Mouse (Mus musculus): ENCODE results near the gene Hnf1b. TPM values are rescaled to one million over a fixed set of nuclear protein-coding genes. Genes with fewer than 3 reads are reported as not detected.

The Hnf1b gene
- total and polyA plus RNA-seq, 3 experiments = 0.33 TPM; not detected in 2

DNA sequence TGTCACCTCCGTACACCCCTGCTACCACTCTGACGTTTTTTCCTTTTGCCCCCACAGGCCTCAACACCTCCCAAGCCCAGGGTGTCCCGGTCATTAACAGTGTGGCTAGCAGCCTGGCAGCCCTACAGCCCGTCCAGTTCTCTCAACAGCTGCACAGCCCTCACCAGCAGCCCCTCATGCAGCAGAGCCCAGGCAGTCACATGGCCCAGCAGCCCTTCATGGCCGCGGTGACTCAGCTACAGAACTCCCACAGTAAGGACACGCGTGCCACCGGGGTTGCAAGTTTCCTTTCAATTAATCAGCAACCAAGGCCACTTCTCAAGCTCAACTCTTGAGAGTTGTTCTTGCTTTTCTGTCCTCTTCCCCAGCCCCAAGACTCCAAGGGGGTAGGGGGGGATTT, 43.5 kb downstream of the Hnf1b start:
- no peak for TF ChIP-seq CTCF (IDR thresholded peaks at IDR 0.05)
- TF ChIP-seq EP300 (IDR thresholded peaks at IDR 0.05; ENCODE audit: insufficient read depth, low read depth, low read length) = no peak
- TF ChIP-seq POLR2A (IDR thresholded peaks at IDR 0.05; ENCODE audit: insufficient read depth, low read depth, low read length) = no peak
- Histone ChIP-seq H3K36me3 (ENCODE audit: control insufficient read depth, insufficient read depth, low read length) (no peaks in the 10 kb centered on the region), H3K27me3 (ENCODE audit: control insufficient read depth, insufficient read depth, low read length) (peaks cover 1% of the 10 kb centered on the region; the same call in 1 of the 2 replicates), H3K4me1 (ENCODE audit: control insufficient read depth, insufficient read depth, low read length) (no peaks in the 10 kb centered on the region), H3K79me2 (replicated peaks; ENCODE audit: control insufficient read depth, insufficient read depth, low read length) (no peaks in the 10 kb centered on the region), H3K9ac (ENCODE audit: low read depth, low read length) (no peak overlapping the region), H3K27ac (no peak overlapping the region), H3K4me3 (no peak overlapping the region)
- intact Hi-C loops (cut with DNase I) = no loop called here
- whole genome bisulfite sequencing = 76% methylated on average over 9 of the region's 9 CpGs
- DNase-seq = no peak

GRCm38 (mm10) chr11:83896430-83897410, 46.9 kb downstream of the Hnf1b start:
- Histone ChIP-seq H3K4me1 (ENCODE audit: control insufficient read depth, insufficient read depth, low read length) (no peaks in the 10 kb centered on the region), H3K27ac (no peak overlapping the region), H3K27me3 (ENCODE audit: control insufficient read depth, insufficient read depth, low read length) (no peaks in the 10 kb centered on the region), H3K4me3 (no peak overlapping the region), H3K9ac (ENCODE audit: low read depth, low read length) (no peak overlapping the region), H3K36me3 (ENCODE audit: control insufficient read depth, insufficient read depth, low read length) (no peaks in the 10 kb centered on the region), H3K79me2 (replicated peaks; ENCODE audit: control insufficient read depth, insufficient read depth, low read length) (no peaks in the 10 kb centered on the region)
- 73% methylated on average over 16 of the region's 16 CpGs for WGBS
- TF ChIP-seq POLR2A (IDR thresholded peaks at IDR 0.05; ENCODE audit: insufficient read depth, low read depth, low read length) (no peak), EP300 (IDR thresholded peaks at IDR 0.05; ENCODE audit: insufficient read depth, low read depth, low read length) (no peak), CTCF (IDR thresholded peaks at IDR 0.05) (no peak)
- intact Hi-C loops (cut with DNase I) = no loop called here
- DNase-seq = no peak

DNA sequence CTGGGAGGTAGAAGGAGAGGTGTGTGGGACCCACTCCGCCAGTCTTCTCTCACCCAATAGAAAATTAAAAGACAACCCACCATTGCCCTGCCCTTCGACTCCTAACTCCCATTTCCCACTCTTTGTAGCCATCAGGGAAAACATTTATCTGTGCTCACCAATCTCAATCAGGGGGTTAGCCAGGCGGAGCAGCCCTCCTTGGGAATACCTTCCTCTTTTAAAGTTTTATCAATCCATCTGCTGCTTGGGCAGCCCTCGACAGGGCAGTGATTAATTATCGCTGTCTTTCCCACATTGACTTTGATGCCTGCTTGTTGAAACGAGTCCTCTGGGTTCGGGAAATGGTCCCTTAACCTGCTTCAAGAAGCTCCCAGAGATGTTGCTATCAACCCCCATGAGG, 47.7 kb downstream of the Hnf1b start:
- no peak overlapping the region for H3K27ac ChIP-seq
- intact Hi-C loops (cut with DNase I) = no loop called here
- no peak for DNase-seq
- H3K9ac ChIP-seq (ENCODE audit: low read depth, low read length) = no peak overlapping the region
- H3K4me3 ChIP-seq = no peak overlapping the region
- H3K36me3 ChIP-seq (ENCODE audit: control insufficient read depth, insufficient read depth, low read length) = no peaks in the 10 kb centered on the region
- H3K27me3 ChIP-seq (ENCODE audit: control insufficient read depth, insufficient read depth, low read length) = no peaks in the 10 kb centered on the region; the same call in 1 of the 2 replicates
- TF ChIP-seq EP300 (IDR thresholded peaks at IDR 0.05; ENCODE audit: insufficient read depth, low read depth, low read length) (no peak), POLR2A (IDR thresholded peaks at IDR 0.05; ENCODE audit: insufficient read depth, low read depth, low read length) (no peak), CTCF (IDR thresholded peaks at IDR 0.05) (no peak)
- H3K4me1 ChIP-seq (ENCODE audit: control insufficient read depth, insufficient read depth, low read length) = no peaks in the 10 kb centered on the region
- 66% methylated on average over 7 of the region's 7 CpGs for WGBS
- H3K79me2 ChIP-seq (replicated peaks; ENCODE audit: control insufficient read depth, insufficient read depth, low read length) = no peaks in the 10 kb centered on the region

DNA sequence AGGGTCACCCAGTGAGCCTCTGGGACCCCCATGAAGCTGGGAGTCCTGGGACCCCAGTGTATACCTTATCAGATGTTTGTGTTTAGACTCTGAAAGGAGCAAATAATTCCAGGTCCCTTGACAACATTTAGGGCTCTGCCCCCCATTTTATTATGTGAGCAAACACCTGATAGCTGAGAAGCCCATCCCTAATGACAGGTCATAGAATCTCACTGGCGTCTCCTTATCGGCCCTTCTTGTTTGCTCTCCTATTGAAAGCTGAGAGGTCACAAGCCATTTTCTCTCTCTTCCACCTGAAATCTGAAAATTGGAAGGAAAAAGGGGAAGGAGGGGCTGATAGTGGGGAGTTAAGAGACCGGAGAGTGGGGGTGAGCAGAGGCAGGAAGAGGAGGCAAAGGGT, 52.9 kb downstream of the Hnf1b start:
- Histone ChIP-seq H3K27me3 (ENCODE audit: control insufficient read depth, insufficient read depth, low read length) (no peaks in the 10 kb centered on the region; the same call in 1 of the 2 replicates), H3K4me1 (ENCODE audit: control insufficient read depth, insufficient read depth, low read length) (no peaks in the 10 kb centered on the region), H3K4me3 (no peak overlapping the region), H3K27ac (no peak overlapping the region), H3K79me2 (replicated peaks; ENCODE audit: control insufficient read depth, insufficient read depth, low read length) (no peaks in the 10 kb centered on the region), H3K36me3 (ENCODE audit: control insufficient read depth, insufficient read depth, low read length) (no peaks in the 10 kb centered on the region), H3K9ac (ENCODE audit: low read depth, low read length) (no peak overlapping the region)
- TF ChIP-seq POLR2A (IDR thresholded peaks at IDR 0.05; ENCODE audit: insufficient read depth, low read depth, low read length) (no peak), EP300 (IDR thresholded peaks at IDR 0.05; ENCODE audit: insufficient read depth, low read depth, low read length) (no peak), CTCF (IDR thresholded peaks at IDR 0.05) (no peak)
- WGBS = 74% methylated on average over 3 of the region's 3 CpGs
- intact Hi-C loops (cut with DNase I) = no loop called here
- DNase-seq = no peak

DNA sequence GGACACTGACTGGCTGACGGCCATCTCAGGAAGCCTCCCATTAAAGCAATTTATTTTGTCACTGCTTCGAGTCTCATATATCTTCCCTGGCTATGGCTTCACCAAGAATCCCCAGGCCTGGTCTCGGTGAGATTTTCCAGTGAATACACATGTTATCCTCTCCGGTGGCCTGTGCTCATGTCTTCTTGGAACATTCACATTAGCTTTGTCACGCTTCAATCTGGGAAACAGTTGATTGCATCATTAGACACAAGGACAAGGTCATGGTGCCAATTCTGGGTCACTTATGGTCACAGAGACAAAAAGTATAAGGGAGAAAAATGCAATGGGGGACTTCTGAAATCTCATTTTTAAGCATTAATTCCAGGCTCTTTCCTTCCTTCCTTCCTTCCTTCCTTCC, 55.9 kb downstream of the Hnf1b start:
- TF ChIP-seq CTCF (IDR thresholded peaks at IDR 0.05) = no peak
- TF ChIP-seq POLR2A (IDR thresholded peaks at IDR 0.05; ENCODE audit: insufficient read depth, low read depth, low read length) = no peak
- TF ChIP-seq EP300 (IDR thresholded peaks at IDR 0.05; ENCODE audit: insufficient read depth, low read depth, low read length) = no peak
- DNase-seq = no peak
- Histone ChIP-seq H3K4me1 (ENCODE audit: control insufficient read depth, insufficient read depth, low read length) (no peaks in the 10 kb centered on the region), H3K36me3 (ENCODE audit: control insufficient read depth, insufficient read depth, low read length) (no peaks in the 10 kb centered on the region), H3K27ac (no peak overlapping the region), H3K9ac (ENCODE audit: low read depth, low read length) (no peak overlapping the region), H3K4me3 (no peak overlapping the region), H3K79me2 (replicated peaks; ENCODE audit: control insufficient read depth, insufficient read depth, low read length) (no peaks in the 10 kb centered on the region), H3K27me3 (ENCODE audit: control insufficient read depth, insufficient read depth, low read length) (no peaks in the 10 kb centered on the region; the same call in 1 of the 2 replicates)
- 69% methylated on average over 5 of the region's 5 CpGs for WGBS
- intact Hi-C loops (cut with DNase I) = no loop called here

- no peaks in the 10 kb centered on the region for H3K36me3 ChIP-seq (ENCODE audit: control insufficient read depth, insufficient read depth, low read length)
- H3K27ac ChIP-seq = no peak overlapping the region
- H3K4me3 ChIP-seq = no peak overlapping the region
- no peaks in the 10 kb centered on the region for H3K79me2 ChIP-seq (replicated peaks; ENCODE audit: control insufficient read depth, insufficient read depth, low read length)
- no peaks in the 10 kb centered on the region for H3K4me1 ChIP-seq (ENCODE audit: control insufficient read depth, insufficient read depth, low read length)
- no peak for TF ChIP-seq POLR2A (IDR thresholded peaks at IDR 0.05; ENCODE audit: insufficient read depth, low read depth, low read length)
- TF ChIP-seq EP300 (IDR thresholded peaks at IDR 0.05; ENCODE audit: insufficient read depth, low read depth, low read length) = no peak
- intact Hi-C loops (cut with DNase I) = no loop called here
- no peak overlapping the region for H3K9ac ChIP-seq (ENCODE audit: low read depth, low read length)
- 52% methylated on average over 7 of the region's 7 CpGs for WGBS
- H3K27me3 ChIP-seq (ENCODE audit: control insufficient read depth, insufficient read depth, low read length) = no peaks in the 10 kb centered on the region
- no peak for DNase-seq
Observed at GRCm38 (mm10) chr11:83908376-83908775, 58.5 kb downstream of the Hnf1b start.

All from heart, adult 2 months (tissue).